Mouse (Mus musculus) lung, postnatal 0 days (tissue): ENCODE data around the gene Hist1h1e. TPM values are rescaled to one million over a fixed set of nuclear protein-coding genes. Genes with fewer than 3 reads are reported as not detected.

ENCODE experiments used
- ATAC-seq: fragments of 200-750 bp; cut with Nextera tagmentation; 2 replicates; pipeline ENCODE4 v1.8.0; 2017; ENCODE audit warnings: moderate library complexity
- DNase-seq: peaks from one replicate; pipeline ENCODE4 v3.0.0-alpha.2; 2016; ENCODE audit warnings: low spot score
- H3K27ac ChIP-seq: fragments of 300-500 bp; sonication (generic); 2 replicates; pipeline ENCODE4 v1.5.1; 2014; ENCODE audit warnings: antibody characterized with exemption, mild to moderate bottlenecking, low read length, mixed read lengths
- H3K27me3 ChIP-seq: fragments of 300-500 bp; sonication (generic); replicated peaks from 2 replicates; pipeline ENCODE4 v1.6.1; 2014; ENCODE audit warnings: low read length, mixed read lengths; ENCODE audit not compliant: insufficient read depth
- H3K36me3 ChIP-seq: fragments of 300-500 bp; sonication (generic); 2 replicates; pipeline ENCODE4 v1.6.1; 2014; ENCODE audit warnings: low read length, mixed read lengths; ENCODE audit not compliant: insufficient read depth
- H3K4me1 ChIP-seq: fragments of 300-500 bp; sonication (generic); 2 replicates; pipeline ENCODE4 v1.6.1; 2014; ENCODE audit warnings: antibody characterized with exemption, low read depth, low read length, mixed read lengths; ENCODE audit not compliant: insufficient read depth
- H3K4me2 ChIP-seq: fragments of 300-500 bp; sonication (generic); replicated peaks from 2 replicates; pipeline ENCODE4 v1.6.1; 2014; ENCODE audit warnings: low read depth, mild to moderate bottlenecking, low read length, moderate library complexity, mixed read lengths
- H3K4me3 ChIP-seq: fragments of 300-500 bp; sonication (generic); 2 replicates; pipeline ENCODE4 v1.5.1; 2014; ENCODE audit warnings: low read depth, low read length
- H3K9ac ChIP-seq: fragments of 300-500 bp; sonication (generic); replicated peaks from 2 replicates; pipeline ENCODE4 v1.6.1; 2014; ENCODE audit warnings: low read depth, mild to moderate bottlenecking
- H3K9me3 ChIP-seq: fragments of 300-500 bp; sonication (generic); 2 replicates; pipeline ENCODE4 v1.6.1; 2016; ENCODE audit warnings: low read length, mixed read lengths
- CTCF ChIP-seq: IDR thresholded peaks from 2 replicates; pipeline ENCODE4 v1.5.1; 2016; ENCODE audit warnings: antibody characterized with exemption, mild to moderate bottlenecking
- EP300 ChIP-seq: IDR thresholded peaks from 2 replicates; pipeline ENCODE4 v1.6.1; 2016; ENCODE audit warnings: antibody characterized with exemption, mild to moderate bottlenecking, control low read depth
- WGBS: fragments of 180-500 bp; shearing (Covaris S2); extraction: QIAGEN DNeasy Blood & Tissue Kit; methylation state at CpG from one replicate; pipeline ENCODE4 v1.1.7; 2014; 5-methylcytosine and 5-hydroxymethylcytosine counted together
- polyA plus RNA-seq: library from polyadenylated mRNA; unstranded; fragments of >200 nt; fragmentation: Nextera tagmentation; extraction: Ambion mirVana; gene quantifications from 2 replicates; pipeline ENCODE4 v1.2.1, GENCODE M21; 2015

Gene Hist1h1e
- polyA plus RNA-seq, 1 experiment from 2014 or later, result 7.8 TPM

DNA sequence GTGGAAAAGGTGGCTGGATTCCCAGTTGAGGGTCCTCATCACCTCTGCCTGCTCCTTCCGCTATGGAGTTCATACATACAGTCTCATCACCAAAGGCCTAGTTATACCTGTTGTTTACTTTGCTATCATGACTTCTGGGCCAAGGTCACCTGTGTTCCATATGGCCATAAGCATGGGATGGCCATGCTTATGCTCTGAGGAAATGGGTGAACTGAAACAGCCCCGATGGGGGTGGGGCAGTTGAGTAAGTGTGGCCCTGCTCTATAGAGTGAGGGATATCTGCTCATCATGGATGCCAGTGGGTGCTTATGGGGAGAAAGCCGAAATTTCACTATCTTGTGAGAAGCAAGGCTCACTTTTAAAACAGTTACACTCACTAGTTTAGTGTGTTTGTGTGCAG is 17.3 kb downstream of the Hist1h1e start:
- 86% methylated on average over 3 of the region's 3 CpGs for WGBS
- Histone ChIP-seq H3K4me1 (no peaks in the 10 kb centered on the region), H3K36me3 (no peaks in the 10 kb centered on the region), H3K9me3 (no peaks in the 10 kb centered on the region), H3K4me3 (no peak overlapping the region), H3K9ac (no peak overlapping the region), H3K27ac (no peak overlapping the region), H3K27me3 (no peaks in the 10 kb centered on the region), H3K4me2 (no peak overlapping the region)
- DNase-seq (no peak), ATAC-seq (no peak)
- TF ChIP-seq EP300 (no peak), CTCF (no peak)

- Histone ChIP-seq H3K9ac (no peak overlapping the region), H3K9me3 (no peaks in the 10 kb centered on the region), H3K4me1 (no peaks in the 10 kb centered on the region), H3K27me3 (no peaks in the 10 kb centered on the region), H3K36me3 (no peaks in the 10 kb centered on the region), H3K4me2 (no peak overlapping the region), H3K4me3 (no peak overlapping the region), H3K27ac (no peak overlapping the region)
- WGBS, result 76% methylated on average over 3 of the region's 3 CpGs
- DNase-seq (no peak), ATAC-seq (no peak)
- TF ChIP-seq EP300 (no peak), CTCF (no peak)
These were observed 17.9 kb downstream of the Hist1h1e start for GRCm38 (mm10) chr13:23604452-23604851.

DNA sequence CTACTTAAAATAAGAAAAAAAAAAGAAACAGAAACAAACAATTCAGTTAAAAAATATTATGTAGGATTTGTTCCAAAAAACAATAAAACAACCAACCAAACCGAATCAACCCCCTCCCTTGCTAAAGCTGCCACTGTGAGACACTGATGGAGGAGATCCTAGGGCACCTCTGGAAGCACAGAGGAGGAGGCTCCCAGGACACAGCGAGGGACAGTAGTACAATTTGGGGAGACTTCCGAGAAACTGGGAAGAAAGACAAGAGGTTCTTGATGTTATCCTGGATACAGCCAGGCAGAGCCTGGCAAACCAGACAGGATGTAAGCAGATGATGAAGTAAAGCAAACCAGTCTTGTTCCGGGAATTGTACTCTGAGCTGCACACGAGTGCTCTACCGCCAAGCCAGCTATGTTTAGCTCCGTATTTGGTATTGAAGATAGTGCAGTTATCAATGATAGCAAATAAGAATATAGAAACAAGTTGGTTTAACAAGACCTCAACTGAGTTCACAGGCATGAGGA is 19.1 kb downstream of the Hist1h1e start:
- H3K4me2 ChIP-seq, result no peak overlapping the region
- WGBS, result 55% methylated on average over 7 of the region's 7 CpGs
- H3K27ac ChIP-seq, result no peak overlapping the region
- no peaks in the 10 kb centered on the region for H3K4me1 ChIP-seq
- TF ChIP-seq CTCF, result no peak
- peak; percentile 76 for TF ChIP-seq EP300
- H3K4me3 ChIP-seq, result no peak overlapping the region
- H3K9ac ChIP-seq, result no peak overlapping the region
- H3K27me3 ChIP-seq, result no peaks in the 10 kb centered on the region
- DNase-seq (peak; percentile 52), ATAC-seq (peak; percentile 62; the same call in 1 of the 2 replicates)
- H3K9me3 ChIP-seq, result no peaks in the 10 kb centered on the region
- H3K36me3 ChIP-seq, result no peaks in the 10 kb centered on the region

DNA sequence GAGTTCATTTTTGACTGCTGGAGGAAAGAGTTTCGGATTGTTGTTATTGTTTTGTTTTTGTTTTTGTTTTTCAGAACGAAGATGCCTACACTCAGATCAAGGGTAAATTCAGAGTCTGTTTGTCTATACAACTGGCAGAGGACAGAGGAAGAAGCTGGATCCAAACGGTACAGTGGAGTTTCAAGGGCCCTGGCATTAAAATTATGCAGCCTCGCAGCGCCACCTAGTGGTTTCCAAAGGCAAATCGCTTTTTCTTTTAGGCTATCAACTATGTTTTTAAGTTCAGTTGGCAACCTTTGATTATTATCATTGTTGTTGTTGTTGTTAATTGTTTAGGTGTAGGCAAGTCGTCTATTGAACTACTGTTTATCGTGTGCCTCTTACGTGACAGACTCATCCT is 24.4 kb downstream of the Hist1h1e start:
- TF ChIP-seq CTCF (peak; percentile 85), EP300 (peak; percentile 67; the same call in 1 of the 2 replicates)
- no peaks in the 10 kb centered on the region for H3K4me1 ChIP-seq
- DNase-seq, result peak; percentile 90
- no peak overlapping the region for H3K4me3 ChIP-seq
- no peak overlapping the region for H3K9ac ChIP-seq
- H3K27ac ChIP-seq, result no peak overlapping the region
- peak; percentile 56; the same call in 1 of the 2 replicates for ATAC-seq
- H3K27me3 ChIP-seq, result no peaks in the 10 kb centered on the region
- no peaks in the 10 kb centered on the region for H3K36me3 ChIP-seq
- H3K4me2 ChIP-seq, result no peak overlapping the region
- no peaks in the 10 kb centered on the region for H3K9me3 ChIP-seq
- 4% methylated on average over 9 of the region's 9 CpGs for WGBS

- H3K4me2 ChIP-seq, result no peak overlapping the region
- no peaks in the 10 kb centered on the region for H3K4me1 ChIP-seq
- no peak overlapping the region for H3K4me3 ChIP-seq
- no peaks in the 10 kb centered on the region for H3K36me3 ChIP-seq
- DNase-seq (no peak), ATAC-seq (no peak)
- H3K9ac ChIP-seq, result no peak overlapping the region
- TF ChIP-seq EP300, result no peak
- no peak for TF ChIP-seq CTCF
- WGBS, result 79% methylated on average over 7 of the region's 7 CpGs
- no peak overlapping the region for H3K27ac ChIP-seq
- no peaks in the 10 kb centered on the region for H3K27me3 ChIP-seq
- no peaks in the 10 kb centered on the region for H3K9me3 ChIP-seq
These were observed 26.6 kb downstream of the Hist1h1e start for GRCm38 (mm10) chr13:23595622-23596372.

DNA sequence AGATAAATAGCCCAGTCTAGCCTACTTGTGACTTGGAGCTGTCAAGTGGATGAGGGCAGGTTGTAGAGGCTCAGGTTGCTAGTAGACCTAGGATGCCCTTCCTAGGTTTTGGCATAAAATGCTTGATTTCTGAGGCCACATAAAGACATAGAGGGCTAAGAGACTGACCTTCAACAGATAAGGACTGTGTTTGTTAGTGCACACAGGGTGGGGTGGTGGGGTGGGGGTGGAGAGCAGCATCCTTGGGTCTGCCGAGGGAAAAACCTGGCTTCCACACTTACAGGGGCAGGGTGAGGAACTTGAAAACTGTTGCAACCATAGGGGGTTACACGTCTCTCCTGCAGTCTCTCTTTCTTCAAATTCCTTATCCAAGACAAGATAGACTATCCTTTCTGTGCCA is 27.2 kb downstream of the Hist1h1e start:
- Histone ChIP-seq H3K4me2 (no peak overlapping the region), H3K4me1 (no peaks in the 10 kb centered on the region), H3K9me3 (no peaks in the 10 kb centered on the region), H3K9ac (no peak overlapping the region), H3K27me3 (no peaks in the 10 kb centered on the region), H3K27ac (no peak overlapping the region), H3K36me3 (no peaks in the 10 kb centered on the region), H3K4me3 (no peak overlapping the region)
- no peak for ATAC-seq
- no peak for DNase-seq
- no peak for TF ChIP-seq EP300
- no peak for TF ChIP-seq CTCF
- 81% methylated on average over 2 of the region's 2 CpGs for WGBS
